Mouse (Mus musculus) CH12.LX (cell line): ENCODE data around the gene Mybph.

Experiments
- CTCF ChIP-seq, 2 experiments: IDR thresholded peaks in 1 of 2; conservative IDR thresholded peaks in 1 of 2; 2 replicates each; pipeline ENCODE4 v1.5.1; 2011 to 2012; ENCODE audit warnings: low read depth in 2 of 2, low read length in 2 of 2, improper control_type of control experiment in 1 of 2, inconsistent platforms in 1 of 2, mild to moderate bottlenecking in 1 of 2, moderate library complexity in 1 of 2
- E2F4 ChIP-seq: IDR thresholded peaks from 2 replicates; pipeline ENCODE4 v1.6.1; 2011; ENCODE audit warnings: low read depth, low read length, improper control_type of control experiment; ENCODE audit not compliant: insufficient replicate concordance
- EP300 ChIP-seq: IDR thresholded peaks from 2 replicates; pipeline ENCODE4 v1.6.1; 2011; ENCODE audit warnings: low read length, improper control_type of control experiment
- ETS1 ChIP-seq: conservative IDR thresholded peaks from 2 replicates; pipeline ENCODE4 v1.6.1; 2012; ENCODE audit warnings: low read depth, mild to moderate bottlenecking, inconsistent platforms, low read length, improper control_type of control experiment, moderate library complexity
- HCFC1 ChIP-seq: IDR thresholded peaks from 2 replicates; pipeline ENCODE4 v1.6.1; 2012; ENCODE audit warnings: low read depth, mild to moderate bottlenecking, inconsistent platforms, low read length, improper control_type of control experiment
- MAFK ChIP-seq: IDR thresholded peaks from 2 replicates; pipeline ENCODE4 v1.6.1; 2011; ENCODE audit warnings: low read length, improper control_type of control experiment; ENCODE audit not compliant: insufficient replicate concordance
- NELFE ChIP-seq: IDR thresholded peaks from 2 replicates; pipeline ENCODE4 v1.6.1; 2011; ENCODE audit warnings: low read depth, low read length, improper control_type of control experiment
- POLR2A ChIP-seq: IDR thresholded peaks from 2 replicates; pipeline ENCODE4 v1.6.1; 2011; ENCODE audit warnings: low read depth, mild to moderate bottlenecking, improper control_type of control experiment, low read length
- RAD21 ChIP-seq: IDR thresholded peaks from 2 replicates; pipeline ENCODE4 v1.6.1; 2011; ENCODE audit warnings: low read depth, mild to moderate bottlenecking, low read length, improper control_type of control experiment, moderate library complexity
- TBP ChIP-seq: conservative IDR thresholded peaks from 2 replicates; pipeline ENCODE4 v1.6.1; 2011; ENCODE audit warnings: low read depth, low read length, improper control_type of control experiment
- TCF12 ChIP-seq: IDR thresholded peaks from 2 replicates; pipeline ENCODE4 v1.6.1; 2014; ENCODE audit warnings: low read depth, mild to moderate bottlenecking, inconsistent platforms, low read length, improper control_type of control experiment
- USF2 ChIP-seq: conservative IDR thresholded peaks from 2 replicates; pipeline ENCODE4 v1.6.1; 2011; ENCODE audit warnings: low read depth, low read length, improper control_type of control experiment
- ZMIZ1 ChIP-seq: IDR thresholded peaks from 2 replicates; pipeline ENCODE4 v1.6.1; 2012; ENCODE audit warnings: low read depth, mild to moderate bottlenecking, inconsistent platforms, low read length, improper control_type of control experiment
- ZNF384 ChIP-seq: IDR thresholded peaks from 2 replicates; pipeline ENCODE4 v1.6.1; 2012; ENCODE audit warnings: low read depth, low read length, improper control_type of control experiment, inconsistent platforms

GRCm38 (mm10) chr1:134229806-134230575, 36.7 kb downstream of the Mybph start:
- no peak for TF ChIP-seq TBP
- TF ChIP-seq ZMIZ1: no peak
- TF ChIP-seq CTCF (conservative IDR thresholded peaks at IDR 0.05 in 1 of 2, IDR thresholded peaks at IDR 0.05 in 1 of 2; ENCODE audit: low read depth in 2 of 2, low read length in 2 of 2): no peak
- TF ChIP-seq MAFK: no peak
- no peak for TF ChIP-seq EP300
- TF ChIP-seq TCF12: no peak
- TF ChIP-seq NELFE: no peak
- no peak for TF ChIP-seq E2F4
- no peak for TF ChIP-seq RAD21
- no peak for TF ChIP-seq POLR2A
- no peak for TF ChIP-seq ETS1
- TF ChIP-seq ZNF384: no peak
- no peak for TF ChIP-seq USF2
- TF ChIP-seq HCFC1: no peak
